Mouse (Mus musculus) intestine, embryonic 15.5 days (tissue): ENCODE data around the gene Ipp. TPM values are rescaled to one million over a fixed set of nuclear protein-coding genes. Genes with fewer than 3 reads are reported as not detected.

ENCODE experiments used
- ATAC-seq: fragments of 200-750 bp; cut with Nextera tagmentation; 2 replicates; pipeline ENCODE4 v1.8.0; 2017; ENCODE audit warnings: moderate TSS enrichment, moderate library complexity
- H3K27ac ChIP-seq: fragments of 300-500 bp; sonication (generic); 2 replicates; pipeline ENCODE4 v1.5.1; 2015; ENCODE audit warnings: mild to moderate bottlenecking, inconsistent platforms
- H3K27me3 ChIP-seq: fragments of 300-500 bp; sonication (generic); replicated peaks from 2 replicates; pipeline ENCODE4 v1.6.1; 2015; ENCODE audit warnings: inconsistent platforms
- H3K36me3 ChIP-seq: fragments of 300-500 bp; sonication (generic); 2 replicates; pipeline ENCODE4 v1.6.1; 2015; ENCODE audit warnings: inconsistent platforms
- H3K4me1 ChIP-seq: fragments of 300-500 bp; sonication (generic); replicated peaks from 2 replicates; pipeline ENCODE4 v1.6.1; 2015; ENCODE audit warnings: inconsistent platforms
- H3K4me2 ChIP-seq: fragments of 300-500 bp; sonication (generic); replicated peaks from 2 replicates; pipeline ENCODE4 v1.6.1; 2015; ENCODE audit warnings: mild to moderate bottlenecking, inconsistent platforms
- H3K4me3 ChIP-seq: fragments of 300-500 bp; sonication (generic); replicated peaks from 2 replicates; pipeline ENCODE4 v1.5.1; 2015; ENCODE audit warnings: inconsistent platforms
- H3K9ac ChIP-seq: fragments of 300-500 bp; sonication (generic); 2 replicates; pipeline ENCODE4 v1.6.1; 2015; ENCODE audit warnings: inconsistent platforms
- H3K9me3 ChIP-seq: fragments of 300-500 bp; sonication (generic); 2 replicates; pipeline ENCODE4 v1.6.1; 2016; ENCODE audit warnings: inconsistent platforms
- WGBS: fragments of 180-500 bp; shearing (Covaris S2); methylation state at CpG from one replicate; pipeline ENCODE4 v1.1.7; 2015; 5-methylcytosine and 5-hydroxymethylcytosine counted together
- polyA plus RNA-seq: library from polyadenylated mRNA; unstranded; fragments of >200 nt; fragmentation: Nextera tagmentation; extraction: Ambion mirVana; gene quantifications from 2 replicates; pipeline ENCODE4 v1.2.1, GENCODE M21; 2015

Gene Ipp
- polyA plus RNA-seq, 1 experiment from 2014 or later, result 16.5 TPM

GRCm38 (mm10) chr4:116506886-116507424 is 394 bp upstream of the Ipp start:
- peak overlapping the region; percentile 51 for H3K4me3 ChIP-seq
- peak; percentile 31 for ATAC-seq
- no peaks in the 10 kb centered on the region for H3K4me1 ChIP-seq
- H3K36me3 ChIP-seq, result no peaks in the 10 kb centered on the region
- no peak overlapping the region; the same call in 1 of the 2 replicates for H3K27ac ChIP-seq
- H3K4me2 ChIP-seq, result peak overlapping the region; percentile 67
- WGBS, result 21% methylated on average over 11 of the region's 11 CpGs
- no peaks in the 10 kb centered on the region for H3K9me3 ChIP-seq
- H3K9ac ChIP-seq, result peak overlapping the region; percentile 59
- no peaks in the 10 kb centered on the region for H3K27me3 ChIP-seq

GRCm38 (mm10) chr4:116531109-116531508 is 23.8 kb downstream of the Ipp start:
- no peak overlapping the region for H3K9ac ChIP-seq
- H3K9me3 ChIP-seq, result no peaks in the 10 kb centered on the region
- ATAC-seq, result no peak
- 61% methylated on average over 2 of the region's 2 CpGs for WGBS
- no peaks in the 10 kb centered on the region for H3K27me3 ChIP-seq
- H3K4me2 ChIP-seq, result no peak overlapping the region
- no peak overlapping the region for H3K27ac ChIP-seq
- no peak overlapping the region for H3K4me3 ChIP-seq
- no peaks in the 10 kb centered on the region for H3K4me1 ChIP-seq
- 0 out of 2 replicates have a peak, but pooled peaks cover 3% of the 10 kb centered on the region for H3K36me3 ChIP-seq

- Histone ChIP-seq H3K27me3 (no peaks in the 10 kb centered on the region), H3K36me3 (no peaks in the 10 kb centered on the region), H3K9ac (no peak overlapping the region), H3K27ac (peak overlapping the region; percentile 29; the same call in 1 of the 2 replicates), H3K4me1 (no peaks in the 10 kb centered on the region), H3K9me3 (no peaks in the 10 kb centered on the region), H3K4me3 (no peak overlapping the region), H3K4me2 (no peak overlapping the region)
- ATAC-seq, result peak; percentile 79
These were observed 29.0 kb downstream of the Ipp start for GRCm38 (mm10) chr4:116536351-116536750.

GRCm38 (mm10) chr4:116537737-116538136 is 30.4 kb downstream of the Ipp start:
- H3K36me3 ChIP-seq, result no peaks in the 10 kb centered on the region
- H3K4me3 ChIP-seq, result no peak overlapping the region
- 65% methylated on average over 3 of the region's 3 CpGs for whole genome bisulfite sequencing
- no peak overlapping the region for H3K27ac ChIP-seq
- H3K9ac ChIP-seq, result no peak overlapping the region
- no peaks in the 10 kb centered on the region for H3K4me1 ChIP-seq
- no peak overlapping the region for H3K4me2 ChIP-seq
- no peaks in the 10 kb centered on the region for H3K9me3 ChIP-seq
- no peaks in the 10 kb centered on the region for H3K27me3 ChIP-seq
- peak; percentile 87 for ATAC-seq

- WGBS, result 88% methylated on average over 1 of the region's 1 CpGs
- H3K4me3 ChIP-seq, result no peak overlapping the region
- H3K9me3 ChIP-seq, result no peaks in the 10 kb centered on the region
- no peaks in the 10 kb centered on the region for H3K4me1 ChIP-seq
- ATAC-seq, result no peak
- H3K36me3 ChIP-seq, result no peaks in the 10 kb centered on the region; the same call in 1 of the 2 replicates
- H3K4me2 ChIP-seq, result no peak overlapping the region
- H3K27ac ChIP-seq, result no peak overlapping the region
- H3K27me3 ChIP-seq, result no peaks in the 10 kb centered on the region
- no peak overlapping the region for H3K9ac ChIP-seq
These were observed 43.1 kb downstream of the Ipp start for GRCm38 (mm10) chr4:116550432-116550831.

GRCm38 (mm10) chr4:116553035-116553434 is 45.7 kb downstream of the Ipp start:
- Histone ChIP-seq H3K36me3 (no peaks in the 10 kb centered on the region; the same call in 1 of the 2 replicates), H3K4me3 (no peak overlapping the region), H3K27ac (no peak overlapping the region), H3K9ac (no peak overlapping the region), H3K9me3 (no peaks in the 10 kb centered on the region), H3K4me2 (no peak overlapping the region), H3K4me1 (no peaks in the 10 kb centered on the region), H3K27me3 (no peaks in the 10 kb centered on the region)
- WGBS, result 80% methylated on average over 3 of the region's 3 CpGs
- no peak for ATAC-seq

GRCm38 (mm10) chr4:116555413-116556300 is 48.3 kb downstream of the Ipp start, which contains the start of gene Tmem69:
Gene Tmem69 (minus strand): TSS chr4:116555936.
- H3K9me3 ChIP-seq, result no peaks in the 10 kb centered on the region
- 4% methylated on average over 23 of the region's 23 CpGs for WGBS
- no peak for ATAC-seq
- no peaks in the 10 kb centered on the region for H3K27me3 ChIP-seq
- peak within 1 kb of the TSS; percentile 62 for H3K9ac ChIP-seq
- H3K4me3 ChIP-seq, result peak within 1 kb of the TSS; percentile 67
- peak within 1 kb of the TSS; percentile 97 for H3K27ac ChIP-seq
- 0 out of 2 replicates have a peak, but pooled peaks cover 2% of the 10 kb centered on the region for H3K4me1 ChIP-seq
- peak within 1 kb of the TSS; percentile 80 for H3K4me2 ChIP-seq
- no peaks in the 10 kb centered on the region; the same call in 1 of the 2 replicates for H3K36me3 ChIP-seq

- Histone ChIP-seq H3K9me3 (no peaks in the 10 kb centered on the region), H3K27ac (peak overlapping the region; percentile 97), H3K36me3 (no peaks in the 10 kb centered on the region; the same call in 1 of the 2 replicates), H3K9ac (peak overlapping the region; percentile 76), H3K4me1 (0 out of 2 replicates have a peak, but pooled peaks cover 3% of the 10 kb centered on the region), H3K27me3 (no peaks in the 10 kb centered on the region), H3K4me2 (peak overlapping the region; percentile 80), H3K4me3 (peak overlapping the region; percentile 67)
- WGBS, result under 1% methylated on average over 28 of the region's 28 CpGs
- ATAC-seq, result peak; percentile 96
These were observed 49.4 kb downstream of the Ipp start for GRCm38 (mm10) chr4:116556561-116557305.

- under 1% methylated on average over 69 of the region's 78 CpGs for WGBS
These were observed 50.2 kb downstream of the Ipp start, which contains the start of gene Gpbp1l1 for GRCm38 (mm10) chr4:116557306-116558121. Gene Gpbp1l1 (plus strand): TSS chr4:116557658.

GRCm38 (mm10) chr4:116558151-116558882 is 51.0 kb downstream of the Ipp start:
- H3K4me3 ChIP-seq, result peak overlapping the region; percentile 67
- no peaks in the 10 kb centered on the region for H3K9me3 ChIP-seq
- no peaks in the 10 kb centered on the region; the same call in 1 of the 2 replicates for H3K36me3 ChIP-seq
- H3K9ac ChIP-seq, result peak overlapping the region; percentile 76
- ATAC-seq, result no peak
- WGBS, result 2% methylated on average over 15 of the region's 15 CpGs
- H3K27ac ChIP-seq, result peak overlapping the region; percentile 97
- H3K4me2 ChIP-seq, result peak overlapping the region; percentile 80
- H3K27me3 ChIP-seq, result no peaks in the 10 kb centered on the region
- H3K4me1 ChIP-seq, result 0 out of 2 replicates have a peak, but pooled peaks cover 3% of the 10 kb centered on the region

More at GRCm38 (mm10) chr4:116557306-116558121, 50.2 kb downstream of the Ipp start, which contains the start of gene Gpbp1l1:
- peak within 1 kb of the TSS; percentile 97 for H3K27ac ChIP-seq
- 0 out of 2 replicates have a peak, but pooled peaks cover 3% of the 10 kb centered on the region for H3K4me1 ChIP-seq
- H3K36me3 ChIP-seq, result no peaks in the 10 kb centered on the region; the same call in 1 of the 2 replicates
- peak within 1 kb of the TSS; percentile 80 for H3K4me2 ChIP-seq
- H3K9me3 ChIP-seq, result no peaks in the 10 kb centered on the region
- H3K4me3 ChIP-seq, result peak within 1 kb of the TSS; percentile 67
- no peaks in the 10 kb centered on the region for H3K27me3 ChIP-seq
- peak; percentile 96 for ATAC-seq
- peak within 1 kb of the TSS; percentile 76 for H3K9ac ChIP-seq
